Mouse (Mus musculus) hindbrain, embryonic 12.5 days (tissue): ENCODE measurements around the gene Olfr1025-ps1. TPM values are rescaled to one million over a fixed set of nuclear protein-coding genes. Genes with fewer than 3 reads are reported as not detected.

ENCODE experiments used
- ATAC-seq: fragments of 200-750 bp; cut with Nextera tagmentation; 2 replicates; pipeline ENCODE4 v1.8.0; 2017; ENCODE audit warnings: moderate TSS enrichment; ENCODE audit not compliant: low FRiP score
- H3K27ac ChIP-seq: fragments of 300-500 bp; sonication (generic); 2 replicates; pipeline ENCODE4 v1.5.1; 2016; ENCODE audit warnings: mild to moderate bottlenecking
- H3K27me3 ChIP-seq: fragments of 300-500 bp; sonication (generic); 2 replicates; pipeline ENCODE4 v1.6.1; 2016; ENCODE audit warnings: mild to moderate bottlenecking
- H3K36me3 ChIP-seq: fragments of 300-500 bp; sonication (generic); 2 replicates; pipeline ENCODE4 v1.6.1; 2016; ENCODE audit warnings: mild to moderate bottlenecking
- H3K4me1 ChIP-seq: fragments of 300-500 bp; sonication (generic); 2 replicates; pipeline ENCODE4 v1.6.1; 2016
- H3K4me2 ChIP-seq: fragments of 300-500 bp; sonication (generic); replicated peaks from 2 replicates; pipeline ENCODE4 v1.6.1; 2016; ENCODE audit warnings: mild to moderate bottlenecking
- H3K4me3 ChIP-seq: fragments of 300-500 bp; sonication (generic); 2 replicates; pipeline ENCODE4 v1.5.1; 2016; ENCODE audit warnings: mild to moderate bottlenecking
- H3K9ac ChIP-seq: fragments of 300-500 bp; sonication (generic); 2 replicates; pipeline ENCODE4 v1.6.1; 2016; ENCODE audit warnings: mild to moderate bottlenecking, moderate library complexity
- H3K9me3 ChIP-seq: fragments of 300-500 bp; sonication (generic); replicated peaks from 2 replicates; pipeline ENCODE4 v1.6.1; 2016; ENCODE audit warnings: mild to moderate bottlenecking
- WGBS: fragments of 180-500 bp; shearing (Covaris S2); methylation state at CpG from one replicate; pipeline ENCODE4 v1.1.7; 2016; 5-methylcytosine and 5-hydroxymethylcytosine counted together
- polyA plus RNA-seq: library from polyadenylated mRNA; unstranded; fragments of >200 nt; fragmentation: Nextera tagmentation; extraction: Ambion mirVana; gene quantifications from 2 replicates; pipeline ENCODE4 v1.2.1, GENCODE M21; 2016

Olfr1025-ps1 gene
- not detected in 2 replicates for polyA plus RNA-seq

DNA sequence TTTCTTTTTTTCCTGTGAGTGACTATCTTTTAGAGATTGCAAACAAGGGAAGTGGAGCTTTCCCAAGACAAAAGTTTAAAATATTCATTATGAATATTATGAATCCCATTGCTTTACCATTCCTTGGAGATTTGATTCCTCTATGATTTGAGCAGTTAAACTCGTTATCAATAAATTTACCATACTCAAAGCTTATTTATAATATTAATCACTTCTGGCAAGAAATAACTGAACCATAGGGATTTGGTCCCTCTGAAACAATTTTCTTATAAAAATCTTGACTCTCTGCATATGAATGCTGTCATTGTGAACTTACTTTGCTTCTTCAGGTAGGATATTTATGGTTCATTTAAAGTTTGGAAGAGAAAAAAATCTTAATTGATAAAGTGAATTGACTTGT is at the start of gene Olfr1025-ps1:
TSS of gene Olfr1025-ps1 (plus strand) at position 301 of the 400 bp plus-strand sequence.
- H3K4me2 ChIP-seq = no peak within 1 kb of the TSS
- no peaks in the 10 kb centered on the region for H3K36me3 ChIP-seq
- H3K4me3 ChIP-seq = no peak within 1 kb of the TSS
- no peaks in the 10 kb centered on the region for H3K4me1 ChIP-seq
- no peaks in the 10 kb centered on the region for H3K27me3 ChIP-seq
- H3K9ac ChIP-seq = no peak within 1 kb of the TSS
- no peak within 1 kb of the TSS for H3K27ac ChIP-seq
- 74% methylated on average over 1 of the region's 1 CpGs for WGBS
- no peaks in the 10 kb centered on the region for H3K9me3 ChIP-seq
- ATAC-seq = no peak

GRCm38 (mm10) chr2:85868294-85868693 is 46.7 kb upstream of the Olfr1025-ps1 start, which contains the start of gene Olfr1022:
Gene Olfr1022, plus strand, starts transcription at chr2:85868594.
- Histone ChIP-seq H3K4me2 (no peak within 1 kb of the TSS), H3K9ac (no peak within 1 kb of the TSS), H3K27ac (no peak within 1 kb of the TSS), H3K4me3 (no peak within 1 kb of the TSS), H3K27me3 (no peaks in the 10 kb centered on the region), H3K4me1 (no peaks in the 10 kb centered on the region), H3K9me3 (no peaks in the 10 kb centered on the region), H3K36me3 (no peaks in the 10 kb centered on the region)
- 51% methylated on average over 2 of the region's 2 CpGs for WGBS
- no peak for ATAC-seq

DNA sequence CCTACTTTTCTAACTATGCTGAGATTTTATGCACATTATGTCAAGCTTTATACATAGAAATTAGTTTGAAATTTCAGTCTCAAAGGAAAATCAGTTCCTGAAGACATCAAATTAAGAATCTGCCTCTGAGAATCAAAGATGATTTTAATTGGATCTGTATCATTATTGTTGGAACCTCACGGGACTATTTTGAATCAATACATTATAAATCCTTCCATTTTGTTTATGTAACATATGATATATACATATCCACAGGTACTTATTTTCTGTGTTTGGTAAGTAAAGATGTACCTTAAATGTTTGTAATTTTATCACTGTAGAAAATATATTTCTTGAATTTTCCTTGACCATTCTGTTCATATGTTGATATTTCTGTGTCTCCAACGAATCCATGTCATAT is 29.7 kb upstream of the Olfr1025-ps1 start, which contains the start of gene Olfr1023:
TSS of gene Olfr1023 (plus strand) at position 301 of the 400 bp plus-strand sequence.
- Histone ChIP-seq H3K9me3 (no peaks in the 10 kb centered on the region), H3K4me2 (no peak within 1 kb of the TSS), H3K4me1 (no peaks in the 10 kb centered on the region), H3K4me3 (no peak within 1 kb of the TSS), H3K27ac (no peak within 1 kb of the TSS), H3K36me3 (no peaks in the 10 kb centered on the region), H3K27me3 (no peaks in the 10 kb centered on the region), H3K9ac (no peak within 1 kb of the TSS)
- no peak for ATAC-seq
- 83% methylated on average over 2 of the region's 2 CpGs for WGBS

GRCm38 (mm10) chr2:85904952-85905351 is 10.0 kb upstream of the Olfr1025-ps1 start, which contains the start of gene Olfr1024:
Gene Olfr1024, minus strand, starts transcription at chr2:85905052.
- Histone ChIP-seq H3K4me2 (no peak within 1 kb of the TSS), H3K4me1 (no peaks in the 10 kb centered on the region), H3K36me3 (no peaks in the 10 kb centered on the region), H3K27ac (no peak within 1 kb of the TSS), H3K27me3 (no peaks in the 10 kb centered on the region), H3K9ac (no peak within 1 kb of the TSS), H3K9me3 (no peaks in the 10 kb centered on the region), H3K4me3 (no peak within 1 kb of the TSS)
- 82% methylated on average over 3 of the region's 3 CpGs for WGBS
- ATAC-seq = no peak

- no peaks in the 10 kb centered on the region for H3K9me3 ChIP-seq
- H3K36me3 ChIP-seq = no peaks in the 10 kb centered on the region
- H3K27ac ChIP-seq = no peak overlapping the region
- no peak overlapping the region for H3K9ac ChIP-seq
- no peak overlapping the region for H3K4me2 ChIP-seq
- ATAC-seq = no peak
- no peak overlapping the region for H3K4me3 ChIP-seq
- no peaks in the 10 kb centered on the region for H3K27me3 ChIP-seq
- no peaks in the 10 kb centered on the region for H3K4me1 ChIP-seq
Measured at GRCm38 (mm10) chr2:85913197-85913596, 1.8 kb upstream of the Olfr1025-ps1 start.

DNA sequence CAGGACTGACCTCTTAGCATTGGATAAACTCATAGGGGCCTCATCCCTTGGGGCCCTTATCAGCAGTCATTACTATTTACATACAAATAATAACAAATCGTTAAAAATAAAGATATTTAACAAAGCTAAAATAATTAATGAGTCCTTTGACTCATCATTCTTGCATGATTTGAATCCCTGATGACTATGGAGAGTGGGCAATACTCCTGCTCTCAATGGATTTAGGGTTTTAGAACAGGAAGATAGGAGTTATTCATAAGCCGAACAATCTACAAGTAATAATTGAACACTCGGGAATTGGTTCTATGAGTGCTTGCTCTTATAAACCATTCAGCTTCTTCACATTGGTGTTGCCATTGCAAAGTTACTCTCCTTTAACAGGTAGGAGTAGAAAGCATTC is 6.3 kb downstream of the Olfr1025-ps1 start, which contains the start of gene Olfr1026:
TSS of gene Olfr1026 (plus strand) at position 301 of the 400 bp plus-strand sequence.
- Histone ChIP-seq H3K9ac (no peak within 1 kb of the TSS), H3K36me3 (no peaks in the 10 kb centered on the region), H3K4me2 (no peak within 1 kb of the TSS), H3K4me3 (no peak within 1 kb of the TSS), H3K27ac (no peak within 1 kb of the TSS), H3K27me3 (no peaks in the 10 kb centered on the region), H3K4me1 (no peaks in the 10 kb centered on the region), H3K9me3 (no peaks in the 10 kb centered on the region)
- whole genome bisulfite sequencing = 88% methylated on average over 3 of the region's 3 CpGs
- no peak for ATAC-seq

- Histone ChIP-seq H3K4me2 (no peak within 1 kb of the TSS), H3K27me3 (no peaks in the 10 kb centered on the region), H3K27ac (no peak within 1 kb of the TSS), H3K36me3 (no peaks in the 10 kb centered on the region), H3K4me1 (no peaks in the 10 kb centered on the region), H3K4me3 (no peak within 1 kb of the TSS), H3K9ac (no peak within 1 kb of the TSS), H3K9me3 (no peaks in the 10 kb centered on the region)
- no peak for ATAC-seq
- WGBS = 86% methylated on average over 1 of the region's 1 CpGs
Measured at GRCm38 (mm10) chr2:85950137-85950536, 35.1 kb downstream of the Olfr1025-ps1 start, which contains the start of gene Olfr1028. Gene Olfr1028, plus strand, starts transcription at chr2:85950437.

Other genes starting within 250 kb of the Olfr1025-ps1 start
- gene Olfr1006, start 236.4 kb upstream of the Olfr1025-ps1 start, polyA plus RNA-seq = not detected in 2 replicates
- not detected in 2 replicates for gene Olfr1008, start 225.8 kb upstream of the Olfr1025-ps1 start, polyA plus RNA-seq
- gene Olfr1009, start 199.8 kb upstream of the Olfr1025-ps1 start, polyA plus RNA-seq = not detected in 2 replicates
- gene Olfr1012, start 152.4 kb upstream of the Olfr1025-ps1 start, polyA plus RNA-seq = not detected in 2 replicates
- not detected in 2 replicates for gene Olfr1013, start 148.1 kb upstream of the Olfr1025-ps1 start, polyA plus RNA-seq
- gene Olfr1014, start 142.5 kb upstream of the Olfr1025-ps1 start, polyA plus RNA-seq = not detected in 2 replicates
- not detected in 2 replicates for gene Olfr1015, start 133.2 kb upstream of the Olfr1025-ps1 start, polyA plus RNA-seq
- not detected in 2 replicates for gene Olfr1016, start 112.6 kb upstream of the Olfr1025-ps1 start, polyA plus RNA-seq
- gene Olfr1018, start 96.7 kb upstream of the Olfr1025-ps1 start, polyA plus RNA-seq = not detected in 2 replicates
- gene Olfr1019, start 69.7 kb upstream of the Olfr1025-ps1 start, polyA plus RNA-seq = not detected in 2 replicates
- not detected in 2 replicates for gene Olfr1020, start 68.2 kb upstream of the Olfr1025-ps1 start, polyA plus RNA-seq
- gene Olfr1022, start 46.6 kb upstream of the Olfr1025-ps1 start, polyA plus RNA-seq = not detected in 2 replicates
- gene Olfr1023, start 29.6 kb upstream of the Olfr1025-ps1 start, polyA plus RNA-seq = not detected in 2 replicates
- not detected in 2 replicates for gene Olfr1024, start 10.1 kb upstream of the Olfr1025-ps1 start, polyA plus RNA-seq
- gene Olfr1026, start 6.4 kb downstream of the Olfr1025-ps1 start, polyA plus RNA-seq = not detected in 2 replicates
- gene Olfr1028, start 35.2 kb downstream of the Olfr1025-ps1 start, polyA plus RNA-seq = not detected in 2 replicates
- gene Olfr1029, start 58.7 kb downstream of the Olfr1025-ps1 start, polyA plus RNA-seq = not detected in 2 replicates
- gene Olfr1030, start 64.1 kb downstream of the Olfr1025-ps1 start, polyA plus RNA-seq = not detected in 2 replicates
- gene Olfr1031, start 75.1 kb downstream of the Olfr1025-ps1 start, polyA plus RNA-seq = not detected in 2 replicates
- gene Olfr1032, start 90.3 kb downstream of the Olfr1025-ps1 start, polyA plus RNA-seq = not detected in 2 replicates
- not detected in 2 replicates for gene Olfr1033, start 105.4 kb downstream of the Olfr1025-ps1 start, polyA plus RNA-seq
- gene Olfr1034, start 130.7 kb downstream of the Olfr1025-ps1 start, polyA plus RNA-seq = not detected in 2 replicates
- not detected in 2 replicates for gene Olfr1036, start 158.8 kb downstream of the Olfr1025-ps1 start, polyA plus RNA-seq
- not detected in 2 replicates for gene Olfr1037, start 172.2 kb downstream of the Olfr1025-ps1 start, polyA plus RNA-seq
- gene Olfr1039, start 220.7 kb downstream of the Olfr1025-ps1 start, polyA plus RNA-seq = not detected in 2 replicates
- not detected in 2 replicates for gene Olfr1040, start 231.5 kb downstream of the Olfr1025-ps1 start, polyA plus RNA-seq
- not detected in 2 replicates for gene Olfr1042, start 246.6 kb downstream of the Olfr1025-ps1 start, polyA plus RNA-seq